Mouse (Mus musculus) spleen, adult 18-20 months (tissue): ENCODE data around the gene Impg1.

ENCODE experiments used
- DNase-seq, 2 experiments: peaks; one replicate each; pipeline ENCODE4 v3.0.0; 2022; ENCODE audit warnings: mixed read lengths in 2 of 2

Gene Impg1

DNA sequence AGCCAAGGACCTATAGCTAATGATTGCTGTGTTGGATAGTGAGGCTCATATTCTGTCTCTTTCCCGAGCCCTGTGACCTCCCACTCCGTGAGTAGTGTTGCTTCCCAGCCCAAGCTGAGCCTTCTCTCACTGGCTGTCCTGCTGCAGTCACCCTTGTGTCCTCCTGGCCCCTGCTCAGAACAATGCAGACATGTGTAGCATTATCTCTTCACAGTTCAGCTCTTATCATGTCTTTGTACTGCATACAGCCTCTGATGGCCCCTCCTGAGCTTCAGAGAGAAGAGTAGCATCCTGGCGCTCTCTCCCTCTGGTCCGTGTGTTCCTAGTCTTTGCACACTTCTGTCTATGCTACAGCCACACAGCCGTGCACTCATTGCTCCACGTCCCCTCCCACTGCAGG, 187.5 kb downstream of the Impg1 start:
- no peak for DNase-seq

DNA sequence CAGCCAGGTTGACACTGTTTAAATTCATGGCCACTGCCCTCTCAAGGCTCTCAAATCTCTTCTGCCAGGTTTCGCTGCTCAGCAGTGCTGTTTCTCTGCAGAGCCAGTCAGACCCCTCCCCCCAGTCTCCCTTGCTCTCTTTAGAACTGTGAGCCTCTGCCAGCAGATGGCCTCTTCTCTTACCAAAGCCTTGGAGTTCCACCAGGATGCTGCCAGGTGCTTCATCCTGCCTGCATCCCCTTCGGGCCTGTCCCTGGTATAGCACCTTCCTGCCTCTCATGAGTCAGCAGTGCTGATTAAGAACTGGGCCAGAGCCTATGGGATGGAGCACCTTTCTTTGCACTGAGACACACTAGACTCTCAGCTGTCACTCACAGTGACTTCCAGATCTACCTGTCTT, 188.1 kb downstream of the Impg1 start:
- no peak for DNase-seq

DNA sequence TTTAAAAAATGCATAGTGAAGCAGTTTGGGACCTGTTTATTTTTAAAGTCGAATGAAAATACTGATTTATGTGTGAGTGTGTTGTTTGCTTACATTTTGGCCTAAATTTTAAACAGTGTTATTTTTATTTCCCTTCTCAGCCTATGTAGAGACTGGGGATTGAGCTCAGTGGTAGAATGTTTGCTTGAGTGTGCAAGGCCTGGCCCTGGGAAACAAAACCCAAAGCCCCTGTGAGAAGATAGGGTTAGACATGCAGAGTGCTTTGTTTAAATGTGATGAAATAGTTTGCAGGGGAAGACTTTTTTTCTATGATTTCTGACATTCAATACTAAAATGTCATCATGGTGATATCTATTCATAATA, 189.5 kb downstream of the Impg1 start:
- no peak for DNase-seq

DNA sequence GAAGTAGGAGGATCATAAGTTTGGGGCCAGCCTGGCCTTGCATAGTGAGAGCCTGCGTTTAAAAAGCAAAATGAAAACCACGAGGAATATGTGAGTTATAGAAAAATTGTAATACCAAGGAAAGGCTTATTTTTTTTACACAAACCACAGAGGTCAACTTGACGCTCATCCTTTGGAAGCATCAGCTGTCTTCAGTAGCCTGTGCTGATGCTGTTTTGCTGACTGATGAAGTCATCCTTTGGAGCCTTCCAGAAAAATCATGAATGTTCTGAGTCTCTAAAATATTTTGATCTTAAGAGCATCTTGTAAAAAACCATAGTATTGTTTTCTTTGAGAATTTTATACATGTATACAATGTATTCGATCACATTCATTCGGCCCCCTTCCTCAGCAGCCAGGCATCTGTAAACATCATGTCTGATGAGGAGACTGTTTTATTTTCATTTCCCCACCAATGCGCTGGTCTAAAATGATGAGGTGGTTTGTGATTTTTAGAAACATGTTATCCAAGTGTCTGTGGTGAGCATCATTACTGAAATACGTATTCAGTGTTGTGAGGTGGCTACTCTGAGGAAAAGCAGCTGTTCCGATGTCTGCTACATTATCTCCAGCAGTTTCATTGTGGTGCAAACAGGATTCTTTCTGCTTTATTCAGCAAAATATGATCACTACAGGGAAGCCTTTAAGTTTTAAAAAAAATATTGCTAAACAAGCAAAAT, 190.1 kb downstream of the Impg1 start:
- no peak for DNase-seq

DNA sequence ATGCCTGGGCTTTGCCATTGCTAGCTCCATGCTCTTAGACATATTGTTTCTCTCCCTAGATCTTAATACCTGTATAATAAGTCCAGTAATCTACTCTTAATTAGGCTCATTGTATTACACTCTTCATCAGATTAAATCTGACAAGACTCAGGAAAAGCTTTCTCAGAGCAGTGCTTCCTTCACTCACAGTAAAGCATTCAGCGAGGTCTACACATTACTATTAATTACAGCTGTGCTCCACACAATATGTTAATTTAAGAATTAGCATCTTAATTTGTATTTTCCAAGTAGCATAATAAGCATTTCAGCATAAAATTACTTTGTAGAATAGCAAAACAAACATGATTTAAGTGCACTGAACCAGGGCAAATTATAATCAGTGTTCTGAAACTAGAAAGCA, 192.3 kb downstream of the Impg1 start:
- DNase-seq, result no peak

DNA sequence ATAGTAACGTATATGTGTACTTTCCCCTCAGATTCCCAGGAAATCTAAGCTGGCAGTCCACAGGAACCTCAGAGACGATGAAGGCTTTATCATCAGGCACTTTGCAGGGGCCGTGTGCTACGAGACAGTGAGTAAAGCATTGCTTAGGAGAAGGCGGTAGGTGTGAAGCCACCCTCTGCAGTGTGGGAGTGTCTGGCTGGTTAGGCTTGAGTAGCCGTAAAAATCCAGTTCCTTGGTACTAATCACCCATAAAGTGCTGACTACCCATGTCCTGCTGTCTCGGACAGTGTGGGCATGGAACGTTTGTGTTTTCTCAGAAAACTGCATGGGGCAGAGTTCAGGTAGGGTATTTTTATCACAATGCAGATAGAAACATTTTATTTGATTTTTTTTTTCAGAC, 195.7 kb downstream of the Impg1 start:
- DNase-seq, result no peak

DNA sequence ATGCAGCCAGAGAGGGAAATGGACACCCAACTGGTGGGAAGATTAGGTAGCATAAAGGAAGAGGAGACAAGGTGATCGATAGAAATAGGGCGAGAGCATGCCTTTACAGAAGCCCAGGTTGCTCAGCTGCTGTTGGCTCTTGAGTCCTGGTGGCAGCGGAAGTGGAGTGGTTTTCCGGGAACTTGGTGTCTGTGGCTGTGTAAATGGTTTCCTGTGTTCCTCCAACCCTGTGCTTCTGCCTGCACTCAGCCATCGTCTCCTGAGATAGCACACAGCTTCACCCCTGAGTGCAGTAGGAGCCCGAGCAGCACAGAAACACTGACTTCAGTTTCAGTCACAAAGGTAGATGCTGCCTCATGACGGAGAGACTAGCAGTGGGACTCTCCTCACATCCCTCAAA, 198.8 kb downstream of the Impg1 start:
- peak; percentile 27 to 33 for DNase-seq

DNA sequence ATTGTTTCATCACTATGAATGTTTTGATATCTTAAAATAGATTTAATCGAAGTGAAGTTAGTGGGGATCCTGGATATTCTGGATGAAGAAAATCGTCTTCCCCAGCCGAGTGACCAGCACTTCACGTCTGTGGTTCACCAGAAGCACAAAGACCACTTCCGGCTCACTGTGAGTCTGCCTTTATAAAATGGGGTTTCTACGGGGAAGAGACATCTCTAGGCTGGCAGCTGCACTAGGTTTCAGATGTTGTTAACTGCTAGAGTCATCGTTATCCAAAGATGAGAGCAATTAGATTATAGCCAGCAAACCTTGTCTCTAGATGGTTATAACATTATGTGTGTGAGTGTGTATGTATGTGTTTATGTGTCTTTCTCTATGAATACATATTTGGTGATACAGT, 199.2 kb downstream of the Impg1 start:
- DNase-seq, result no peak
